Mouse (Mus musculus): ENCODE measurements around the gene Ruvbl1. TPM values are rescaled to one million over a fixed set of nuclear protein-coding genes. Genes with fewer than 3 reads are reported as not detected.

The Ruvbl1 gene
- polyA plus RNA-seq, 1 experiment, result 32.5 TPM

GRCm38 (mm10) chr6:88517701-88518403 lies 52.6 kb downstream of the Ruvbl1 start:
- TF ChIP-seq GATA1 (IDR thresholded peaks at IDR 0.05; ENCODE audit: low read length), result no peak

GRCm38 (mm10) chr6:88518404-88519263 lies 53.4 kb downstream of the Ruvbl1 start, which contains the start of gene Sec61a1:
TSS of gene Sec61a1 (minus strand) at chr6:88518905.
- TF ChIP-seq GATA1 (IDR thresholded peaks at IDR 0.05; ENCODE audit: low read length), result no peak

GRCm38 (mm10) chr6:88521821-88522220 lies 56.6 kb downstream of the Ruvbl1 start:
- TF ChIP-seq GATA1 (IDR thresholded peaks at IDR 0.05; ENCODE audit: low read length), result no peak

GRCm38 (mm10) chr6:88522606-88523005 lies 57.4 kb downstream of the Ruvbl1 start:
- TF ChIP-seq GATA1 (IDR thresholded peaks at IDR 0.05; ENCODE audit: low read length), result no peak

GRCm38 (mm10) chr6:88523043-88523442 lies 57.8 kb downstream of the Ruvbl1 start:
- no peak for TF ChIP-seq GATA1 (IDR thresholded peaks at IDR 0.05; ENCODE audit: low read length)

- no peak for TF ChIP-seq GATA1 (IDR thresholded peaks at IDR 0.05; ENCODE audit: low read length)
Observed at GRCm38 (mm10) chr6:88523451-88523850, 58.2 kb downstream of the Ruvbl1 start.

- TF ChIP-seq GATA1 (IDR thresholded peaks at IDR 0.05; ENCODE audit: low read length), result no peak
Observed at GRCm38 (mm10) chr6:88524056-88524455, 58.8 kb downstream of the Ruvbl1 start.

- no peak for TF ChIP-seq GATA1 (IDR thresholded peaks at IDR 0.05; ENCODE audit: low read length)
Observed at GRCm38 (mm10) chr6:88530306-88530705, 65.1 kb downstream of the Ruvbl1 start.

GRCm38 (mm10) chr6:88540093-88540755 lies 75.0 kb downstream of the Ruvbl1 start:
- TF ChIP-seq GATA1 (IDR thresholded peaks at IDR 0.05; ENCODE audit: low read length), result no peak

GRCm38 (mm10) chr6:88544241-88544640 lies 79.0 kb downstream of the Ruvbl1 start:
- TF ChIP-seq GATA1 (IDR thresholded peaks at IDR 0.05; ENCODE audit: low read length), result no peak

GRCm38 (mm10) chr6:88544644-88545396 lies 79.6 kb downstream of the Ruvbl1 start:
- TF ChIP-seq GATA1 (IDR thresholded peaks at IDR 0.05; ENCODE audit: low read length), result no peak

GRCm38 (mm10) chr6:88545397-88545790 lies 80.2 kb downstream of the Ruvbl1 start:
- TF ChIP-seq GATA1 (IDR thresholded peaks at IDR 0.05; ENCODE audit: low read length), result no peak

Other genes starting within 250 kb of the Ruvbl1 start
- not detected in 2 replicates for gene Dnajb8, start 243.1 kb upstream of the Ruvbl1 start, polyA plus RNA-seq (2012)
- gene Eefsec, start 18.9 kb upstream of the Ruvbl1 start, polyA plus RNA-seq (2012), result 29.5 and 33.4 TPM in 2 replicates
- gene Sec61a1, start 53.5 kb downstream of the Ruvbl1 start, polyA plus RNA-seq (2012), result 61.1 and 72.4 TPM in 2 replicates
- gene Kbtbd12, start 172.5 kb downstream of the Ruvbl1 start, polyA plus RNA-seq (2012), result not detected in 2 replicates